Mouse (Mus musculus): Measurements from ENCODE around the gene Pex26. TPM values are rescaled to one million over a fixed set of nuclear protein-coding genes. Genes with fewer than 3 reads are reported as not detected.

Pex26 gene
- polyA plus RNA-seq, 1 experiment = 1.4 TPM

GRCm38 (mm10) chr6:121214667-121215330, 31.3 kb downstream of the Pex26 start:
- H3K4me3 ChIP-seq (replicated peaks; ENCODE audit: control insufficient read depth, low read depth, low read length) = peak overlapping the region; percentile 19
- WGBS = 2% methylated on average over 8 of the region's 8 CpGs
- peaks cover 13% of the 10 kb centered on the region for H3K4me1 ChIP-seq (ENCODE audit: control insufficient read depth, insufficient read depth, low read length)
- TF ChIP-seq POLR2A (IDR thresholded peaks at IDR 0.05; ENCODE audit: borderline replicate concordance, control insufficient read depth, low read depth, low read length) = no peak
- TF ChIP-seq CTCF (IDR thresholded peaks at IDR 0.05; ENCODE audit: control insufficient read depth, insufficient read depth, low read length) = no peak
- H3K27ac ChIP-seq (ENCODE audit: control insufficient read depth, insufficient read depth, low read depth, low read length, poor library complexity) = peak overlapping the region; percentile 82

- Histone ChIP-seq H3K27ac (ENCODE audit: control insufficient read depth, insufficient read depth, low read depth, low read length, poor library complexity) (peak overlapping the region; percentile 80), H3K4me1 (ENCODE audit: control insufficient read depth, insufficient read depth, low read length) (peaks cover 11% of the 10 kb centered on the region), H3K4me3 (replicated peaks; ENCODE audit: control insufficient read depth, low read depth, low read length) (peak overlapping the region; percentile 9)
- no peak for TF ChIP-seq CTCF (IDR thresholded peaks at IDR 0.05; ENCODE audit: control insufficient read depth, insufficient read depth, low read length)
- TF ChIP-seq POLR2A (IDR thresholded peaks at IDR 0.05; ENCODE audit: borderline replicate concordance, control insufficient read depth, low read depth, low read length) = no peak
- WGBS = 8% methylated on average over 5 of the region's 5 CpGs
These were observed 31.9 kb downstream of the Pex26 start for GRCm38 (mm10) chr6:121215336-121215735.

GRCm38 (mm10) chr6:121215896-121216295, 32.4 kb downstream of the Pex26 start:
- Histone ChIP-seq H3K4me1 (ENCODE audit: control insufficient read depth, insufficient read depth, low read length) (peaks cover 11% of the 10 kb centered on the region), H3K27ac (ENCODE audit: control insufficient read depth, insufficient read depth, low read depth, low read length, poor library complexity) (peak overlapping the region; percentile 55; the same call in 1 of the 2 replicates), H3K4me3 (replicated peaks; ENCODE audit: control insufficient read depth, low read depth, low read length) (no peak overlapping the region)
- no peak for TF ChIP-seq POLR2A (IDR thresholded peaks at IDR 0.05; ENCODE audit: borderline replicate concordance, control insufficient read depth, low read depth, low read length)
- TF ChIP-seq CTCF (IDR thresholded peaks at IDR 0.05; ENCODE audit: control insufficient read depth, insufficient read depth, low read length) = no peak
- WGBS = 33% methylated on average over 6 of the region's 6 CpGs

- Histone ChIP-seq H3K4me1 (ENCODE audit: control insufficient read depth, insufficient read depth, low read length) (peaks cover 11% of the 10 kb centered on the region), H3K4me3 (replicated peaks; ENCODE audit: control insufficient read depth, low read depth, low read length) (no peak overlapping the region), H3K27ac (ENCODE audit: control insufficient read depth, insufficient read depth, low read depth, low read length, poor library complexity) (no peak overlapping the region)
- no peak for TF ChIP-seq POLR2A (IDR thresholded peaks at IDR 0.05; ENCODE audit: borderline replicate concordance, control insufficient read depth, low read depth, low read length)
- no peak for TF ChIP-seq CTCF (IDR thresholded peaks at IDR 0.05; ENCODE audit: control insufficient read depth, insufficient read depth, low read length)
- WGBS = 39% methylated on average over 5 of the region's 5 CpGs
These were observed 33.3 kb downstream of the Pex26 start for GRCm38 (mm10) chr6:121216589-121217255.

GRCm38 (mm10) chr6:121218002-121218401, 34.5 kb downstream of the Pex26 start:
- Histone ChIP-seq H3K4me1 (ENCODE audit: control insufficient read depth, insufficient read depth, low read length) (peaks cover 11% of the 10 kb centered on the region), H3K4me3 (replicated peaks; ENCODE audit: control insufficient read depth, low read depth, low read length) (no peak overlapping the region), H3K27ac (ENCODE audit: control insufficient read depth, insufficient read depth, low read depth, low read length, poor library complexity) (no peak overlapping the region)
- 11% methylated on average over 7 of the region's 7 CpGs for WGBS
- TF ChIP-seq POLR2A (IDR thresholded peaks at IDR 0.05; ENCODE audit: borderline replicate concordance, control insufficient read depth, low read depth, low read length) (no peak), CTCF (IDR thresholded peaks at IDR 0.05; ENCODE audit: control insufficient read depth, insufficient read depth, low read length) (no peak)

- Histone ChIP-seq H3K4me1 (ENCODE audit: control insufficient read depth, insufficient read depth, low read length) (peaks cover 14% of the 10 kb centered on the region), H3K4me3 (replicated peaks; ENCODE audit: control insufficient read depth, low read depth, low read length) (no peak overlapping the region), H3K27ac (ENCODE audit: control insufficient read depth, insufficient read depth, low read depth, low read length, poor library complexity) (no peak overlapping the region)
- 76% methylated on average over 4 of the region's 4 CpGs for WGBS
- no peak for TF ChIP-seq CTCF (IDR thresholded peaks at IDR 0.05; ENCODE audit: control insufficient read depth, insufficient read depth, low read length)
These were observed 35.9 kb downstream of the Pex26 start for GRCm38 (mm10) chr6:121219406-121219805.

- WGBS = 82% methylated on average over 10 of the region's 10 CpGs
- TF ChIP-seq POLR2A (IDR thresholded peaks at IDR 0.05; ENCODE audit: borderline replicate concordance, control insufficient read depth, low read depth, low read length) = no peak
- no peak for TF ChIP-seq CTCF (IDR thresholded peaks at IDR 0.05; ENCODE audit: control insufficient read depth, insufficient read depth, low read length)
- H3K27ac ChIP-seq (ENCODE audit: control insufficient read depth, insufficient read depth, low read depth, low read length, poor library complexity) = no peak overlapping the region
- peaks cover 10% of the 10 kb centered on the region for H3K4me1 ChIP-seq (ENCODE audit: control insufficient read depth, insufficient read depth, low read length)
- H3K4me3 ChIP-seq (replicated peaks; ENCODE audit: control insufficient read depth, low read depth, low read length) = no peak overlapping the region
These were observed 36.7 kb downstream of the Pex26 start for GRCm38 (mm10) chr6:121220181-121220580.

GRCm38 (mm10) chr6:121221876-121222597, 38.6 kb downstream of the Pex26 start:
- Histone ChIP-seq H3K4me3 (replicated peaks; ENCODE audit: control insufficient read depth, low read depth, low read length) (no peak overlapping the region), H3K27ac (ENCODE audit: control insufficient read depth, insufficient read depth, low read depth, low read length, poor library complexity) (no peak overlapping the region), H3K4me1 (ENCODE audit: control insufficient read depth, insufficient read depth, low read length) (peaks cover 15% of the 10 kb centered on the region)
- 80% methylated on average over 8 of the region's 8 CpGs for WGBS
- TF ChIP-seq POLR2A (IDR thresholded peaks at IDR 0.05; ENCODE audit: borderline replicate concordance, control insufficient read depth, low read depth, low read length) (no peak), CTCF (IDR thresholded peaks at IDR 0.05; ENCODE audit: control insufficient read depth, insufficient read depth, low read length) (no peak)
